ENCODE assay signal across 14 mouse cellular contexts in the genomic region with DNA sequence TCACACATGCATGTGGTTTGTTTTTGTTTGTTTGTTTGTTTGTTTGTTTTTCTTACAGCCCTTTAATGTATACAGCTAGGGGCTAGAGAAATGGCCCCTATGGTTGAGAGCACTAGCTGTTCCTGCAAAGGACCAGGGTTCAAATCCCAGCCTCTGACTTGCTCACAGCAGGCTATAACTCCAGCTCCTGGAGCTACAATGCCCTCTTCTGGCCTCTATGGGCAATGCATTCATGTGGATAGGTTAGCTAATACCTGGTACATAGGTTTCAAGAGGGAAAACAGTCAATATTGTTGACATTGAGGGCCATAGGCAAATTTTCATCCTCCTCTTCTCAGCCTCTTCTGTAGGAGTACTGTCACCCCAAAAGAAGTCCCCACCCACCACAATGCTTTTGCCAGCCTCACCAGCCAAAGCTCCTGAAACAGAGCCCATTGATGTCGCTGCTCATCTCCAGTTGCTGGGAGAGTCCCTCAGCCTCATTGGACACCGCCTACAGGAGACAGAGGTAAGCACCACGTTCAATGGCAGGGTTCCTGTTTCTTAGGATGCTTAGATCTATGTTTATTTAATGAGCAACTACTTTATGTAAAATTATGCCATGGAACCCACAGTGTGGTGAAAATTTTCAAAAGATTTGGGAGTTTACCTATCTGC. TPM values are rescaled to one million over a fixed set of nuclear protein-coding genes. Genes with fewer than 3 reads are reported as not detected.
DNase-seq lines count a peak whose midpoint lies in the region; ATAC-seq and TF ChIP-seq lines count a peak whose summit lies in the region.
"Had no signal": no experiment of that assay in that cellular context is flagged by ENCODE, and none has a peak within 500 bp of the region (broad histone marks: within the 10 kb centered on the region; RNA-seq: fewer than 3 reads in every experiment).

No protein-coding gene starts in this region.

- TF ChIP-seq CTCF in layer of hippocampus, adult 2 months (conservative IDR thresholded peaks at IDR 0.05): peak; percentile 52
- TF ChIP-seq CTCF in G1E (IDR thresholded peaks at IDR 0.05; ENCODE audit: low read depth, low read length): no peak

- 0 out of 2 replicates have a peak, but pooled peaks cover 2% of the 10 kb centered on the region for H3K9me3 ChIP-seq in G1E (replicated peaks)
- H3K9me3 ChIP-seq in hindbrain, embryonic 16.5 days (ENCODE audit: control insufficient read depth, low read length): no peaks in the 10 kb centered on the region
- H3K9me3 ChIP-seq in hindbrain, embryonic 10.5 days: no peaks in the 10 kb centered on the region
- H3K9me3 ChIP-seq: neural tube, embryonic 13.5 days had no signal

- H3K27ac ChIP-seq in layer of hippocampus, adult 2 months: no peak overlapping the region
- H3K27ac ChIP-seq in hindbrain, embryonic 16.5 days (ENCODE audit: low read depth, low read length): no peak overlapping the region
- H3K27ac ChIP-seq in hindbrain, embryonic 10.5 days: no peak overlapping the region
- H3K27ac ChIP-seq: neural tube, embryonic 13.5 days had no signal

- peak; percentile 28; the same call in 1 of the 2 replicates for ATAC-seq in G1E (ENCODE audit: extremely low read depth, insufficient number of reproducible peaks, low FRiP score, poor library complexity, severe bottlenecking)
- ATAC-seq in megakaryocyte, adult 5-6 weeks (ENCODE audit: poor library complexity, severe bottlenecking): peak; percentile 56; the same call in 1 of the 2 replicates
- ATAC-seq in hindbrain, embryonic 16.5 days: no peak

- H3K27me3 ChIP-seq in G1E (ENCODE audit: insufficient read depth, low read length): no peaks in the 10 kb centered on the region
- no peaks in the 10 kb centered on the region for H3K27me3 ChIP-seq in hindbrain, embryonic 16.5 days (replicated peaks; ENCODE audit: control insufficient read depth, insufficient read depth, low read length)
- H3K27me3 ChIP-seq in hindbrain, embryonic 10.5 days (ENCODE audit: insufficient read depth, poor library complexity, severe bottlenecking): no peaks in the 10 kb centered on the region
- H3K27me3 ChIP-seq: megakaryocyte, embryonic 14.5 days; neural tube, embryonic 13.5 days had no signal

- DNase-seq in layer of hippocampus, adult 2 months (ENCODE audit: low spot score in 2 of 2): no peak
- DNase-seq in layer of hippocampus, postnatal 14 days (ENCODE audit: low spot score in 2 of 2): no peak
- peak; percentile 40 for DNase-seq in CD4-positive, CD25-positive, alpha-beta regulatory T cell, adult 2 months (ENCODE audit: low read depth, low spot score)
- DNase-seq in G1E (ENCODE audit: low spot score): no peak
- no peak for DNase-seq in cerebellum, postnatal 10 days
- DNase-seq in hindbrain, embryonic 10.5 days (ENCODE audit: low spot score): no peak
- DNase-seq: cerebellum, adult 8-10 months; heart, postnatal 10 days; spleen, adult 18-20 months had no signal

- no peaks in the 10 kb centered on the region for H3K4me1 ChIP-seq in G1E (ENCODE audit: insufficient read depth, low read depth, low read length)
- no peaks in the 10 kb centered on the region for H3K4me1 ChIP-seq in hindbrain, embryonic 16.5 days (ENCODE audit: control insufficient read depth, insufficient read depth, low read depth, low read length)
- no peaks in the 10 kb centered on the region for H3K4me1 ChIP-seq in hindbrain, embryonic 10.5 days (replicated peaks)
- H3K4me1 ChIP-seq: megakaryocyte, embryonic 14.5 days; neural tube, embryonic 13.5 days had no signal

- H3K4me2 ChIP-seq in hindbrain, embryonic 16.5 days (ENCODE audit: low read length): no peak overlapping the region
- H3K4me2 ChIP-seq: neural tube, embryonic 13.5 days had no signal

- H3K4me3 ChIP-seq in layer of hippocampus, adult 2 months: no peak overlapping the region
- no peak overlapping the region for H3K4me3 ChIP-seq in G1E (ENCODE audit: low read depth, low read length)
- no peak overlapping the region for H3K4me3 ChIP-seq in hindbrain, embryonic 16.5 days (ENCODE audit: low read length)
- H3K4me3 ChIP-seq in hindbrain, embryonic 10.5 days: no peak overlapping the region
- H3K4me3 ChIP-seq: erythroblast, embryonic 14.5 days; megakaryocyte, embryonic 14.5 days; neural tube, embryonic 13.5 days had no signal

- WGBS in hindbrain, embryonic 16.5 days: 90% methylated on average over 3 of the region's 3 CpGs
- 91% methylated on average over 3 of the region's 3 CpGs for WGBS in hindbrain, embryonic 10.5 days

- H3K36me3 ChIP-seq in G1E (replicated peaks): peaks cover 80% of the 10 kb centered on the region
- peaks cover 39% of the 10 kb centered on the region for H3K36me3 ChIP-seq in hindbrain, embryonic 16.5 days (ENCODE audit: control insufficient read depth, insufficient read depth, low read length)
- peaks cover 99% of the 10 kb centered on the region for H3K36me3 ChIP-seq in hindbrain, embryonic 10.5 days

- H3K9ac ChIP-seq in hindbrain, embryonic 16.5 days (ENCODE audit: low read depth, low read length): no peak overlapping the region
- H3K9ac ChIP-seq: neural tube, embryonic 13.5 days had no signal

RNA-seq across cellular contexts. Expression of a gene that starts 9.7 kb away (rescaled TPM):
- total RNA-seq in layer of hippocampus, adult 2 months (2021): 10 to 100 TPM; 38.7 to 40.5 TPM
- 10 to 100 TPM; 33.3 to 35.6 TPM for total RNA-seq in layer of hippocampus, postnatal 14 days (2021)
- total RNA-seq in G1E (2014; fragmentation: Nextera tagmentation): 42.6 and 55.8 TPM in 2 replicates
- 27.7 and 29.4 TPM in 2 replicates for total RNA-seq in G1E (2017)
- 15.4 and 17.4 TPM in 2 replicates for polyA plus RNA-seq in G1E (2012)
- 53.1 and 60.1 TPM in 2 replicates for total RNA-seq in megakaryocyte, adult 5-6 weeks (2015)
- 46.6 and 60.7 TPM in 2 replicates for total RNA-seq in megakaryocyte, adult 5-6 weeks (2017)
- 40.7 and 45.9 TPM in 2 replicates for polyA plus RNA-seq in hindbrain, embryonic 16.5 days (2015; fragmentation: Nextera tagmentation; extraction: Ambion mirVana)
- polyA plus RNA-seq in hindbrain, embryonic 10.5 days (2016; fragmentation: Nextera tagmentation; extraction: Ambion mirVana): 32.5 and 36.5 TPM in 2 replicates

RNA-seq across cellular contexts. Expression of a gene that starts 30.6 kb away (rescaled TPM):
- 10 to 100 TPM; 20.6 to 22.0 TPM for total RNA-seq in layer of hippocampus, adult 2 months (2021)
- total RNA-seq in layer of hippocampus, postnatal 14 days (2021): 10 to 100 TPM; 26.4 to 27.9 TPM
- 52.1 and 67.0 TPM in 2 replicates for total RNA-seq in G1E (2014; fragmentation: Nextera tagmentation)
- 38.3 and 43.5 TPM in 2 replicates for total RNA-seq in G1E (2017)
- polyA plus RNA-seq in G1E (2012): 14.8 and 16.1 TPM in 2 replicates
- total RNA-seq in megakaryocyte, adult 5-6 weeks (2015): 24.4 and 28.4 TPM in 2 replicates
- total RNA-seq in megakaryocyte, adult 5-6 weeks (2017): 77.8 and 95.8 TPM in 2 replicates
- 33.9 and 34.2 TPM in 2 replicates for polyA plus RNA-seq in hindbrain, embryonic 16.5 days (2015; fragmentation: Nextera tagmentation; extraction: Ambion mirVana)
- polyA plus RNA-seq in hindbrain, embryonic 10.5 days (2016; fragmentation: Nextera tagmentation; extraction: Ambion mirVana): 42.6 and 45.1 TPM in 2 replicates
